Mouse (Mus musculus): Measurements from ENCODE around the gene Daam2. TPM values are rescaled to one million over a fixed set of nuclear protein-coding genes. Genes with fewer than 3 reads are reported as not detected.
"Not testable (repeated sequence)": the region's sequence is repeated elsewhere in the genome, so short reads cannot be mapped to it uniquely, and the experiment has no call there.

Daam2 gene
- polyA plus RNA-seq, 1 experiment from 2014 or later: 1.1 TPM

GRCm38 (mm10) chr17:49472626-49473025 is 91.5 kb downstream of the Daam2 start:
- H3K4me1 ChIP-seq: no peaks in the 10 kb centered on the region
- H3K4me3 ChIP-seq: no peak overlapping the region
- 60% methylated on average over 8 of the region's 8 CpGs for WGBS (ENCODE audit: insufficient replicate concordance)
- no peak overlapping the region for H3K27ac ChIP-seq
- no peaks in the 10 kb centered on the region; the same call in 1 of the 2 replicates for H3K27me3 ChIP-seq (replicated peaks)
- ATAC-seq: no peak
- no peak overlapping the region for H3K4me2 ChIP-seq
- H3K9ac ChIP-seq: no peak overlapping the region
- no peaks in the 10 kb centered on the region for H3K36me3 ChIP-seq
- H3K9me3 ChIP-seq (replicated peaks): no peaks in the 10 kb centered on the region

- H3K4me2 ChIP-seq: no peak overlapping the region
- no peaks in the 10 kb centered on the region for H3K9me3 ChIP-seq (replicated peaks)
- WGBS (ENCODE audit: insufficient replicate concordance): 26% methylated on average over 4 of the region's 4 CpGs
- peaks cover 10% of the 10 kb centered on the region for H3K4me1 ChIP-seq
- H3K27ac ChIP-seq: no peak overlapping the region
- no peaks in the 10 kb centered on the region; the same call in 1 of the 2 replicates for H3K27me3 ChIP-seq (replicated peaks)
- no peaks in the 10 kb centered on the region for H3K36me3 ChIP-seq
- no peak overlapping the region for H3K9ac ChIP-seq
- peak; percentile 43; the same call in 1 of the 2 replicates for ATAC-seq
- no peak overlapping the region for H3K4me3 ChIP-seq
These were observed 95.9 kb downstream of the Daam2 start for GRCm38 (mm10) chr17:49468223-49468622.

GRCm38 (mm10) chr17:49464884-49465283 is 99.3 kb downstream of the Daam2 start:
- Histone ChIP-seq H3K36me3 (no peaks in the 10 kb centered on the region), H3K27ac (no peak overlapping the region), H3K4me1 (peaks cover 10% of the 10 kb centered on the region), H3K4me2 (no peak overlapping the region), H3K27me3 (replicated peaks) (no peaks in the 10 kb centered on the region), H3K9me3 (replicated peaks) (no peaks in the 10 kb centered on the region), H3K9ac (no peak overlapping the region), H3K4me3 (no peak overlapping the region)
- peak; percentile 69; the same call in 1 of the 2 replicates for ATAC-seq
- WGBS (ENCODE audit: insufficient replicate concordance): 50% methylated on average over 3 of the region's 3 CpGs

GRCm38 (mm10) chr17:49458386-49458785 is 105.8 kb downstream of the Daam2 start:
- no peak overlapping the region for H3K4me2 ChIP-seq
- peaks cover 33% of the 10 kb centered on the region for H3K36me3 ChIP-seq
- no peaks in the 10 kb centered on the region for H3K27me3 ChIP-seq (replicated peaks)
- H3K9ac ChIP-seq: no peak overlapping the region
- H3K4me1 ChIP-seq: peaks cover 20% of the 10 kb centered on the region
- H3K9me3 ChIP-seq (replicated peaks): no peaks in the 10 kb centered on the region
- no peak overlapping the region for H3K4me3 ChIP-seq
- WGBS (ENCODE audit: insufficient replicate concordance): 85% methylated on average over 18 of the region's 18 CpGs
- H3K27ac ChIP-seq: no peak overlapping the region
- ATAC-seq: no peak

GRCm38 (mm10) chr17:49457833-49458232 is 106.3 kb downstream of the Daam2 start:
- peaks cover 20% of the 10 kb centered on the region for H3K4me1 ChIP-seq
- no peak overlapping the region for H3K4me2 ChIP-seq
- peaks cover 38% of the 10 kb centered on the region for H3K36me3 ChIP-seq
- 55% methylated on average over 3 of the region's 3 CpGs for WGBS (ENCODE audit: insufficient replicate concordance)
- H3K9ac ChIP-seq: 0 out of 2 replicates have a peak overlapping the region, but pooled peaks have one; percentile 1
- H3K4me3 ChIP-seq: no peak overlapping the region
- H3K27ac ChIP-seq: peak overlapping the region; percentile 65
- ATAC-seq: peak; percentile 71
- H3K27me3 ChIP-seq (replicated peaks): no peaks in the 10 kb centered on the region
- H3K9me3 ChIP-seq (replicated peaks): no peaks in the 10 kb centered on the region

GRCm38 (mm10) chr17:49456334-49456733 is 107.8 kb downstream of the Daam2 start:
- H3K9ac ChIP-seq: no peak overlapping the region
- H3K4me3 ChIP-seq: no peak overlapping the region
- no peak overlapping the region for H3K4me2 ChIP-seq
- H3K27ac ChIP-seq: 0 out of 2 replicates have a peak overlapping the region, but pooled peaks have one; percentile 31
- 74% methylated on average over 4 of the region's 4 CpGs for WGBS (ENCODE audit: insufficient replicate concordance)
- H3K9me3 ChIP-seq (replicated peaks): no peaks in the 10 kb centered on the region
- peaks cover 53% of the 10 kb centered on the region for H3K36me3 ChIP-seq
- ATAC-seq: no peak
- H3K4me1 ChIP-seq: peaks cover 20% of the 10 kb centered on the region
- no peaks in the 10 kb centered on the region for H3K27me3 ChIP-seq (replicated peaks)

GRCm38 (mm10) chr17:49450922-49451321 is 113.2 kb downstream of the Daam2 start:
- ATAC-seq: no peak
- Histone ChIP-seq H3K4me1 (peaks cover 3% of the 10 kb centered on the region; the same call in 1 of the 2 replicates), H3K9me3 (replicated peaks) (no peaks in the 10 kb centered on the region), H3K27ac (no peak overlapping the region), H3K4me2 (no peak overlapping the region), H3K27me3 (replicated peaks) (no peaks in the 10 kb centered on the region), H3K36me3 (peaks cover 74% of the 10 kb centered on the region), H3K9ac (no peak overlapping the region), H3K4me3 (no peak overlapping the region)
- WGBS (ENCODE audit: insufficient replicate concordance): 76% methylated on average over 6 of the region's 6 CpGs

- Histone ChIP-seq H3K27me3 (replicated peaks) (no peaks in the 10 kb centered on the region), H3K9ac (no peak overlapping the region), H3K4me1 (peaks cover 3% of the 10 kb centered on the region; the same call in 1 of the 2 replicates), H3K36me3 (peaks cover 57% of the 10 kb centered on the region), H3K4me2 (no peak overlapping the region), H3K9me3 (replicated peaks) (no peaks in the 10 kb centered on the region), H3K4me3 (no peak overlapping the region), H3K27ac (no peak overlapping the region)
- 82% methylated on average over 8 of the region's 8 CpGs for WGBS (ENCODE audit: insufficient replicate concordance)
- ATAC-seq: 0 out of 2 replicates have a peak, but pooled peaks have one; percentile 18
These were observed 114.9 kb downstream of the Daam2 start for GRCm38 (mm10) chr17:49449230-49449608.

- H3K4me3 ChIP-seq: no peak overlapping the region
These were observed 115.4 kb downstream of the Daam2 start for GRCm38 (mm10) chr17:49448570-49449229.

GRCm38 (mm10) chr17:49442841-49443240 is 121.3 kb downstream of the Daam2 start:
- ATAC-seq; H3K9me3 ChIP-seq (replicated peaks); H3K9ac ChIP-seq; H3K4me2 ChIP-seq; H3K4me3 ChIP-seq; H3K27me3 ChIP-seq (replicated peaks): not testable (repeated sequence)
- H3K27ac ChIP-seq: peak overlapping the region; percentile 64; the same call in 1 of the 2 replicates
- 53% methylated on average over 3 of the region's 3 CpGs for WGBS (ENCODE audit: insufficient replicate concordance)
- peaks cover 36% of the 10 kb centered on the region for H3K4me1 ChIP-seq
- peaks cover 24% of the 10 kb centered on the region for H3K36me3 ChIP-seq

More at GRCm38 (mm10) chr17:49448570-49449229, 115.4 kb downstream of the Daam2 start:
- WGBS (ENCODE audit: insufficient replicate concordance): 78% methylated on average over 9 of the region's 9 CpGs
- Histone ChIP-seq H3K9me3 (replicated peaks) (no peaks in the 10 kb centered on the region), H3K4me1 (peaks cover 3% of the 10 kb centered on the region; the same call in 1 of the 2 replicates), H3K27ac (no peak overlapping the region), H3K36me3 (peaks cover 52% of the 10 kb centered on the region), H3K4me2 (no peak overlapping the region), H3K27me3 (replicated peaks) (no peaks in the 10 kb centered on the region), H3K9ac (no peak overlapping the region)
- ATAC-seq: no peak

GRCm38 (mm10) chr17:49440331-49441130 is 123.6 kb downstream of the Daam2 start:
- H3K4me3 ChIP-seq: peak overlapping the region; percentile 45

GRCm38 (mm10) chr17:49439706-49440105 is 124.4 kb downstream of the Daam2 start:
- Histone ChIP-seq H3K9me3 (replicated peaks) (no peaks in the 10 kb centered on the region), H3K36me3 (peaks cover 53% of the 10 kb centered on the region), H3K4me3 (peak overlapping the region; percentile 45), H3K27me3 (replicated peaks) (no peaks in the 10 kb centered on the region), H3K4me1 (peaks cover 65% of the 10 kb centered on the region), H3K4me2 (peak overlapping the region; percentile 64), H3K27ac (peak overlapping the region; percentile 94), H3K9ac (peak overlapping the region; percentile 70)
- peak; percentile 28 for ATAC-seq
- WGBS (ENCODE audit: insufficient replicate concordance): 42% methylated on average over 4 of the region's 4 CpGs

More at GRCm38 (mm10) chr17:49440331-49441130, 123.6 kb downstream of the Daam2 start:
- Histone ChIP-seq H3K36me3 (peaks cover 45% of the 10 kb centered on the region), H3K4me1 (peaks cover 57% of the 10 kb centered on the region), H3K9me3 (replicated peaks) (no peaks in the 10 kb centered on the region), H3K27me3 (replicated peaks) (no peaks in the 10 kb centered on the region), H3K27ac (peak overlapping the region; percentile 94), H3K4me2 (peak overlapping the region; percentile 64), H3K9ac (peak overlapping the region; percentile 70)
- peak; percentile 14 for ATAC-seq
- WGBS (ENCODE audit: insufficient replicate concordance): 73% methylated on average over 14 of the region's 14 CpGs
